Mouse (Mus musculus): Measurements from ENCODE around the gene Adgrg4.

Adgrg4 gene

GRCm38 (mm10) chrX:56869863-56870262, at the start of gene Adgrg4:
TSS of gene Adgrg4 (plus strand) at chrX:56870163.
- DNase-seq (ENCODE audit: low spot score in 2 of 2) = no peak

DNA sequence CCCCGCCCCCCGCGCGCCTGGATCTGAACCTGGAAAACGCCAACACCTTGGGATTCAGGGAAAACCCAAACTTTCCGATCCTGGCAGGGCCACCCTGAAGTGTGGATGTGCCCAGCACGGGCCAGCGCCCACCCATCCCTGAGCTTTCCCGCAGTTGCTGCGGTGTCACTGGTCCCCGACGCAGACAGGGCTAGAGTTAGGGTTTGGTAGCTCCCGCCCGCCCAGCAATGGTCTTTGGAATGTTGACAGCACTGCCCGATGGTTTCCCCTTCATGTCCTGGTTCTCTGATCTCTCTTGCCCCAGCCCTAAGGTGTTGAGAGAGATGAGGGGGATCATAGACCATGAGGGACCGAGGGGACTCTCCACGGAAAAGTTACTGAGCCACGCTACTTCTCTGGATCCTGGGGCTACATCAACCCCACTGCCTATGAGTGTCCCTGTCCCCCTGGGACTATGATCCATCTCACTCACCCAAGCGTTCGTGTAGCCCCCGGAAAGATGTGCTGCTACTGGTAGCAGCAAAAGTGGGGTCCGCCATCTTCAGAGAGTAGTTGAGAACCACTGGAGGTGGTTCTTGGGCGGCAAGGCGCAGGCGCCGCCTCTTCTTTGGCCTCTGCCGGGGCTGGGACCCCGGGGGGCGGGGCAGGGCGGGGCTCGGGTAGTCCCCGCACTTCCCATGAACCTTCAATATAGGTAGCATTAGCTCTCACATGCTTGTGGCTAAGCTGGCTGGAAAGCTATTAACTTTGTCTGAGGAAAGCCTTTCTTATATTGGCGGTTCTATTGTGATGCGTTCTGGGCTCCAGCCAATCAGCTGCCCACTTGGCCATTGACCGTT, 48.0 kb upstream of the Adgrg4 start, which contains the start of gene Map7d3:
TSS of gene Map7d3 (minus strand) at position 562 of the 839 bp plus-strand sequence.
- DNase-seq (ENCODE audit: low spot score in 2 of 2) = peak in 1 of 2 experiments; percentile 2

DNA sequence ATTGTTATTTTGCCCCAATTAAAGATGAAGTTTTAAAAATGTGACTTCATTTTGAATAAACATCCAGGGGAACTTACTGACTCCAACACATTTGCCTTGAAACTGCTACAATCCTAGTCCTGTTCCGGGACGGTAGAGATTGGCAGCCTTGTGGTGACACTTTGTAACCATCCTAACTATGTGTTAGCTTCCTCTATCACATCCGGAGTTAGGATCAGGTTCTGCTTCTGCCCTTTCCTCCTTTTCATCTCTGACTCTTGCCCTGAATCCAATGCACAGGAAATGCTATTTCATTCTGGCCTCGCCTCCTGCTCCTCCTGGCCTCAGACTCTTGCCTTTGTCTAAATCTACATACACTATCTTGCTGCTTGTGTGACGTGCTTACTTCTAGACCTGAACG, 42.5 kb upstream of the Adgrg4 start:
- DNase-seq (ENCODE audit: low spot score in 2 of 2) = no peak

GRCm38 (mm10) chrX:56835842-56836241, 34.1 kb upstream of the Adgrg4 start:
- no peak for DNase-seq (ENCODE audit: low spot score in 2 of 2)

GRCm38 (mm10) chrX:56839369-56839768, 30.6 kb upstream of the Adgrg4 start:
- peak in 1 of 2 experiments; percentile 0 for DNase-seq (ENCODE audit: low spot score in 2 of 2)

- DNase-seq (ENCODE audit: low spot score in 2 of 2) = no peak
These were observed 28.7 kb upstream of the Adgrg4 start for GRCm38 (mm10) chrX:56841255-56841654.

DNA sequence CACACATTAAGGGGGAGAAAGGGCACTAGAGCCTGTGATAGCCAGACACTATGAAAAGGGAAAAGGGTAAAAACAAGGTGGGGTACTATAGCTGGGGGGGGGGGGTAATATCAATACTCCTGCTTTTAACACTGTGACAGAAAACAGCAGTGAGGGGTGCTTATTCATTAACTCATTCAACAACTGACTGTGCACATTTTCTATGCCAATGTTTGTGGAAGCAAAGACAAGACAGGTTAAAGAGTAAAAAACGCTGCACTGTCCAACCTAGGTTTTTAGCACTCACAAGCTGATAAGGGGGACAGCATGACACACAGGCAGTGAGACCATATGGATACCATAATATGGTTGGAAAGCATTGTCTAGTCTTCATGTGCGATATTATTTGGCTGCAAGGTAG, 142.9 kb downstream of the Adgrg4 start:
- no peak for DNase-seq (ENCODE audit: low spot score in 2 of 2)

- DNase-seq (ENCODE audit: low spot score in 2 of 2) = no peak
These were observed 172.8 kb downstream of the Adgrg4 start, which contains the start of gene Brs3 for GRCm38 (mm10) chrX:57042774-57043173. TSS of gene Brs3 (plus strand) at chrX:57043074.

- DNase-seq (ENCODE audit: low spot score in 2 of 2) = no peak
These were observed 173.9 kb downstream of the Adgrg4 start for GRCm38 (mm10) chrX:57043869-57044268.

Data from urinary bladder, postnatal 36 days (tissue).